Mouse (Mus musculus): ENCODE results near the gene Ralgds. TPM values are rescaled to one million over a fixed set of nuclear protein-coding genes. Genes with fewer than 3 reads are reported as not detected.

The Ralgds gene
- polyA plus RNA-seq, 1 experiment from 2014 or later, result 83.5 TPM

GRCm38 (mm10) chr2:28546560-28546959 is 33.6 kb downstream of the Ralgds start:
- H3K4me3 ChIP-seq (replicated peaks; ENCODE audit: low read length), result no peak overlapping the region
- H3K9me3 ChIP-seq (ENCODE audit: control insufficient read depth, low read length), result no peaks in the 10 kb centered on the region
- no peaks in the 10 kb centered on the region for H3K27me3 ChIP-seq (replicated peaks; ENCODE audit: control insufficient read depth, insufficient read depth, low read length)
- H3K4me2 ChIP-seq (ENCODE audit: low read length), result no peak overlapping the region
- peaks cover 4% of the 10 kb centered on the region; the same call in 1 of the 2 replicates for H3K4me1 ChIP-seq (replicated peaks; ENCODE audit: control insufficient read depth, insufficient read depth, low read length)
- peak overlapping the region; percentile 19; the same call in 1 of the 2 replicates for H3K27ac ChIP-seq (ENCODE audit: low read length)
- no peak for ATAC-seq
- no peak overlapping the region for H3K9ac ChIP-seq (replicated peaks; ENCODE audit: low read depth, low read length)
- H3K36me3 ChIP-seq (ENCODE audit: control insufficient read depth, insufficient read depth), result peaks cover 48% of the 10 kb centered on the region
- 85% methylated on average over 6 of the region's 6 CpGs for WGBS

DNA sequence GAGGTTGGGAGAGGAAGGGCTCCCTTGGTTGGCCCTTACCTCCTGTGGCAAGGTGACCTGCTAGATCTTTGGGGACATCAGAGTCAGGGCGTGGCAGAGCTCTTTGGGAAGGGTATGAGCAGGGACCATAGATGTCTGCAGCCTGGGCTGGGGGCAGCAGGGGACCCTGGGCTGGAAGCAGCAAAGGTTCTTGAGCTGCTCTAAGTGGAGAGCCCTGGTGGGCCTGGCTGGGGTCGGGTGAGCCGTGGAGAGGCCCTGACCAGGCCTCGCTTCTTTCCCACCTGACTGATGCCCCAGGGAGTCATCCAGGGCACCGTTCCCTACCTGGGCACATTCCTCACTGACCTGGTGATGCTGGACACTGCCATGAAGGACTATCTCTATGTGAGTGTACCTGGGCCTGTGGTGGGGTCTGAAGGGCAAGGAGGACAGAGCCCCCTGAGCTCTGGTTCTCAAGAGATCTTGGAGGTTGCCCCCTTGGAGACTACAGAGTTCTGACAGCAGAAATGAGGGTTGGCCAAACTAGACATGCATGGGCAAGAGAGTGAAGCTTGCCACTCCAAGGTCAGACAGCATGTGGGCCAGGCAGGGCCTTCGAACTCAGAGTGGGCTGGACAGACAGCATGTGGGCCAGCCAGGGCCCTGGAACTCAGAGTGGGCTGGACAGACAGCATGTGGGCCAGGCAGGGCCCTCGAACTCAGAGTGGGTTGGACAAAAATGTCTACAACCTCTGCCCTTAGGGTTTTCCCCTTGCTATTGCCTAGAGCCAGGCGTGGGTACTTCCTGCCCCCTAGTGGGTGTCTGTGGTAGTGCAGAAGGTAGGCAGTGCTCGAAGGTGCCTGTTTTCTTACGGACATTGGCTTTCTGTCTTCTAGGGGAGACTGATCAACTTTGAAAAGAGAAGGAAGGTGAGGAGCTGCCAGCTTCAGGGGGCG is 34.6 kb downstream of the Ralgds start:
- 47% methylated on average over 11 of the region's 11 CpGs for WGBS
- H3K9me3 ChIP-seq (ENCODE audit: control insufficient read depth, low read length), result no peaks in the 10 kb centered on the region
- peaks cover 4% of the 10 kb centered on the region; the same call in 1 of the 2 replicates for H3K4me1 ChIP-seq (replicated peaks; ENCODE audit: control insufficient read depth, insufficient read depth, low read length)
- peaks cover 52% of the 10 kb centered on the region for H3K36me3 ChIP-seq (ENCODE audit: control insufficient read depth, insufficient read depth)
- no peaks in the 10 kb centered on the region for H3K27me3 ChIP-seq (replicated peaks; ENCODE audit: control insufficient read depth, insufficient read depth, low read length)
- H3K9ac ChIP-seq (replicated peaks; ENCODE audit: low read depth, low read length), result no peak overlapping the region
- no peak overlapping the region for H3K27ac ChIP-seq (ENCODE audit: low read length)
- H3K4me3 ChIP-seq (replicated peaks; ENCODE audit: low read length), result no peak overlapping the region
- ATAC-seq, result peak; percentile 45
- H3K4me2 ChIP-seq (ENCODE audit: low read length), result no peak overlapping the region

DNA sequence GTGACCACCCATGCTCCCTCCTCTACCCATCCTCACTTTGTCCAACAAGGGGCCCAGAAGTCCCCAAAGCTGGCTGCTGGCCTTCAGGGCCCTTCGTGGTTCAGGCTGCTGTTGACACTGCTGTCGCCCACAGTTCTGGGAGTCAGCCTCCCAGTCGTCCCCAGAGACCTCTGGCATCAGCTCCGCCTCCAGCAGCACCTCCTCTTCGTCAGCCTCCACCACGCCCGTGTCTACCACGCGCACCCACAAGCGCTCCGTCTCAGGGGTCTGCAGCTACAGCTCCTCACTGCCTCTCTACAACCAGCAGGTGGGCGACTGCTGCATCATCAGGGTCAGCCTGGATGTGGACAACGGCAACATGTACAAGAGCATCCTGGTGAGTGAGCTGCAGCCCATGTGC is 36.2 kb downstream of the Ralgds start:
- no peaks in the 10 kb centered on the region for H3K27me3 ChIP-seq (replicated peaks; ENCODE audit: control insufficient read depth, insufficient read depth, low read length)
- WGBS, result 90% methylated on average over 13 of the region's 13 CpGs
- peaks cover 55% of the 10 kb centered on the region for H3K36me3 ChIP-seq (ENCODE audit: control insufficient read depth, insufficient read depth)

DNA sequence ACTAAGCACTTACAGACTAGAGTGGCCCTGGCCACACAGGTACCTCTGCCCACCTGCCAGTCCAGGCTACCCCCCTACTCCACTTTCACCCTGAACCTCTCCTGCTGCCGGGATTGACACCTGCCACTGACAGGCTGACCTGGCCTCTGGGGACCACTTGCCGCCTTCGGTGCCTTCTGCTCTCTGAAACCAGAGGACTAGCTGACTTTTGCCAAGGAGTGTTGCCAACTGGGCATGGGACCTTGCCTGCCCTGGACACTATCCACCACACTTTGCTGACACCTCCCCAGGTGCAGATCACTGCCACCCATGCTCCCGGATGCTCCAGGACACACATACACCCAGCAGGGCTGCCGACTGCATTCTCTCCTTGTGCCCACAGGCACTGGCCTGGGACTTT is 39.4 kb downstream of the Ralgds start:
- Histone ChIP-seq H3K27ac (ENCODE audit: low read length) (no peak overlapping the region), H3K9me3 (ENCODE audit: control insufficient read depth, low read length) (no peaks in the 10 kb centered on the region), H3K4me3 (replicated peaks; ENCODE audit: low read length) (no peak overlapping the region), H3K4me2 (ENCODE audit: low read length) (no peak overlapping the region), H3K4me1 (replicated peaks; ENCODE audit: control insufficient read depth, insufficient read depth, low read length) (no peaks in the 10 kb centered on the region; the same call in 1 of the 2 replicates), H3K9ac (replicated peaks; ENCODE audit: low read depth, low read length) (no peak overlapping the region), H3K27me3 (replicated peaks; ENCODE audit: control insufficient read depth, insufficient read depth, low read length) (no peaks in the 10 kb centered on the region), H3K36me3 (ENCODE audit: control insufficient read depth, insufficient read depth) (peaks cover 44% of the 10 kb centered on the region)
- WGBS, result 90% methylated on average over 5 of the region's 5 CpGs
- no peak for ATAC-seq

More for the DNA sequence above, 36.2 kb downstream of the Ralgds start:
- Histone ChIP-seq H3K9ac (replicated peaks; ENCODE audit: low read depth, low read length) (no peak overlapping the region), H3K4me2 (ENCODE audit: low read length) (no peak overlapping the region), H3K4me3 (replicated peaks; ENCODE audit: low read length) (no peak overlapping the region), H3K9me3 (ENCODE audit: control insufficient read depth, low read length) (no peaks in the 10 kb centered on the region), H3K4me1 (replicated peaks; ENCODE audit: control insufficient read depth, insufficient read depth, low read length) (peaks cover 4% of the 10 kb centered on the region; the same call in 1 of the 2 replicates), H3K27ac (ENCODE audit: low read length) (no peak overlapping the region)
- no peak for ATAC-seq

GRCm38 (mm10) chr2:28557452-28557851 is 44.5 kb downstream of the Ralgds start:
- Histone ChIP-seq H3K4me3 (replicated peaks; ENCODE audit: low read length) (no peak overlapping the region), H3K36me3 (ENCODE audit: control insufficient read depth, insufficient read depth) (peaks cover 10% of the 10 kb centered on the region), H3K27me3 (replicated peaks; ENCODE audit: control insufficient read depth, insufficient read depth, low read length) (no peaks in the 10 kb centered on the region), H3K4me2 (ENCODE audit: low read length) (no peak overlapping the region), H3K9ac (replicated peaks; ENCODE audit: low read depth, low read length) (no peak overlapping the region), H3K27ac (ENCODE audit: low read length) (no peak overlapping the region), H3K9me3 (ENCODE audit: control insufficient read depth, low read length) (no peaks in the 10 kb centered on the region), H3K4me1 (replicated peaks; ENCODE audit: control insufficient read depth, insufficient read depth, low read length) (no peaks in the 10 kb centered on the region)
- 86% methylated on average over 5 of the region's 5 CpGs for WGBS
- ATAC-seq, result no peak

DNA sequence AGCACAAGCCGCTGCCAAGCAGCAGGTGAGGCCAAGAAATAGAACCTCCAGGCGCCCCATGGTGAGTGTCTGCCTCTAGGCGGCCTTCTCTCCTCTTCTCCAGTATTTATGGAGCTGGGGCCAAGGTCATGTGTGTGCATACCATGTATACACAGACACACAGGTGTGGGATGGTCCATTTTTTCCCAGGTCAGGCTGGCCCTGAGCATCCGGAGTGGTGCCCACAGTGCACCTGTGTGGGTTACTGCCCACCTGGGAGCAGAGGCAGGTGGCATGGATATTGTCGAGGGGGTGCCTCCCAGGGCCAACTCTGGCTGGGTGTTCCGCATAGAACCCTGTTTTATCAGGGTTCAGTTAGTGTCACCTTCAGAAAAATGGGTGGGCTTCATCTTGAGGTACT is 50.4 kb downstream of the Ralgds start, which contains the start of gene Cel:
TSS of gene Cel (minus strand) at position 101 of the 400 bp plus-strand sequence.
- ATAC-seq, result no peak
- no peak within 1 kb of the TSS for H3K4me3 ChIP-seq (replicated peaks; ENCODE audit: low read length)
- H3K9ac ChIP-seq (replicated peaks; ENCODE audit: low read depth, low read length), result no peak within 1 kb of the TSS
- H3K4me1 ChIP-seq (replicated peaks; ENCODE audit: control insufficient read depth, insufficient read depth, low read length), result no peaks in the 10 kb centered on the region
- 67% methylated on average over 6 of the region's 6 CpGs for WGBS
- no peak within 1 kb of the TSS for H3K4me2 ChIP-seq (ENCODE audit: low read length)
- H3K27me3 ChIP-seq (replicated peaks; ENCODE audit: control insufficient read depth, insufficient read depth, low read length), result no peaks in the 10 kb centered on the region
- peaks cover 16% of the 10 kb centered on the region; the same call in 1 of the 2 replicates for H3K36me3 ChIP-seq (ENCODE audit: control insufficient read depth, insufficient read depth)
- no peak within 1 kb of the TSS for H3K27ac ChIP-seq (ENCODE audit: low read length)
- no peaks in the 10 kb centered on the region for H3K9me3 ChIP-seq (ENCODE audit: control insufficient read depth, low read length)

- no peak overlapping the region for H3K4me3 ChIP-seq (replicated peaks; ENCODE audit: low read length)
- ATAC-seq, result no peak
- H3K36me3 ChIP-seq (ENCODE audit: control insufficient read depth, insufficient read depth), result peaks cover 16% of the 10 kb centered on the region; the same call in 1 of the 2 replicates
- H3K9me3 ChIP-seq (ENCODE audit: control insufficient read depth, low read length), result no peaks in the 10 kb centered on the region
- no peak overlapping the region for H3K27ac ChIP-seq (ENCODE audit: low read length)
- H3K4me1 ChIP-seq (replicated peaks; ENCODE audit: control insufficient read depth, insufficient read depth, low read length), result no peaks in the 10 kb centered on the region
- H3K27me3 ChIP-seq (replicated peaks; ENCODE audit: control insufficient read depth, insufficient read depth, low read length), result no peaks in the 10 kb centered on the region
- H3K9ac ChIP-seq (replicated peaks; ENCODE audit: low read depth, low read length), result no peak overlapping the region
- H3K4me2 ChIP-seq (ENCODE audit: low read length), result no peak overlapping the region
These were observed 50.9 kb downstream of the Ralgds start for GRCm38 (mm10) chr2:28563830-28564229.

DNA sequence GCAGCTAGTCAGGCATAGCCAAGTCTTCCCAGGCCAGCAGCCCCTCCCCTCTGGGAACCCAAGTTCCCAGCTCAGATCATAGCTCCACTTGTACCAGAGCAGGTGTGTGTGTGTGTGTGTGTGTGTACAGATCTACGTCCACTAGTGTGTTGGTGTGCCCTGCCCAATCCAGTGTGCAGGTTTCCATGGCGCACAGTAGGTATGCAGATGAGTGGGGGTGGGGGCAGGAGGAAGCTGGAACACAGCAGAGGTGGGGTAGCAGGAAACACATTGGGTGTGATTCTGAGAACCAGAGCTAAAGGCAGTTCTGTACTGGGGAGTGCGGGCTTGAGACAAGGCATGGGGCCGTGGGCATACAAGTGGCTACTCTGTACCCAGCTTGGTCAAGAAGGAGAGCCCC is 51.5 kb downstream of the Ralgds start:
- no peak for ATAC-seq
- Histone ChIP-seq H3K9ac (replicated peaks; ENCODE audit: low read depth, low read length) (no peak overlapping the region), H3K4me2 (ENCODE audit: low read length) (no peak overlapping the region), H3K27ac (ENCODE audit: low read length) (no peak overlapping the region), H3K4me1 (replicated peaks; ENCODE audit: control insufficient read depth, insufficient read depth, low read length) (no peaks in the 10 kb centered on the region), H3K9me3 (ENCODE audit: control insufficient read depth, low read length) (no peaks in the 10 kb centered on the region), H3K4me3 (replicated peaks; ENCODE audit: low read length) (no peak overlapping the region), H3K27me3 (replicated peaks; ENCODE audit: control insufficient read depth, insufficient read depth, low read length) (no peaks in the 10 kb centered on the region), H3K36me3 (ENCODE audit: control insufficient read depth, insufficient read depth) (peaks cover 16% of the 10 kb centered on the region; the same call in 1 of the 2 replicates)
- 80% methylated on average over 4 of the region's 4 CpGs for WGBS

- Histone ChIP-seq H3K9ac (replicated peaks; ENCODE audit: low read depth, low read length) (no peak overlapping the region), H3K9me3 (ENCODE audit: control insufficient read depth, low read length) (no peaks in the 10 kb centered on the region), H3K36me3 (ENCODE audit: control insufficient read depth, insufficient read depth) (peaks cover 23% of the 10 kb centered on the region), H3K4me2 (ENCODE audit: low read length) (no peak overlapping the region), H3K4me3 (replicated peaks; ENCODE audit: low read length) (no peak overlapping the region), H3K4me1 (replicated peaks; ENCODE audit: control insufficient read depth, insufficient read depth, low read length) (no peaks in the 10 kb centered on the region), H3K27me3 (replicated peaks; ENCODE audit: control insufficient read depth, insufficient read depth, low read length) (no peaks in the 10 kb centered on the region), H3K27ac (ENCODE audit: low read length) (no peak overlapping the region)
- WGBS, result 79% methylated on average over 5 of the region's 5 CpGs
- no peak for ATAC-seq
These were observed 53.6 kb downstream of the Ralgds start for GRCm38 (mm10) chr2:28566545-28566944.

Data from forebrain, embryonic 16.5 days (tissue).